Mouse (Mus musculus): ENCODE results near the gene Cd300lb.

Gene Cd300lb

GRCm38 (mm10) chr11:114880589-114880988 lies 53.6 kb downstream of the Cd300lb start:
- DNase-seq: no peak

DNA sequence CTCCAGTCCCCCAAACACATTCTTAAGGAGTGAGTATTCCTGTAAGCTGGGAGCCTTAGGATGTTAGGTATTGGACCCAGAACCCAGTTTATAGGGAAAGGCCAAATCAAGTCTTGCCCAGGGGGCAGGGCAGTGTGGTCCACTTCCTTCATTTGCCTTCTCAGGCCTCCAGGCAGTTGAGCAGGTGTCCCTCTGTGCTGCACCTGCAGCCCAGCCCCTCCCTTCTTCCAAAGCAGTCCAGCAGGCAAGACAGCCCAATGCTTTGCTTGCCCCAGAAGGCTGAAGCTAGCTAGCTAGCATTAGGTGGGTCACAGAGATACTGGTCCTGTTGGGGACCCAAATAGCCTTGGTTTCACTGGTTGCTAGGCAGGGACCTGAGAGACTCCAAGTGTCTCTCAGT lies 54.0 kb downstream of the Cd300lb start:
- no peak for DNase-seq

DNA sequence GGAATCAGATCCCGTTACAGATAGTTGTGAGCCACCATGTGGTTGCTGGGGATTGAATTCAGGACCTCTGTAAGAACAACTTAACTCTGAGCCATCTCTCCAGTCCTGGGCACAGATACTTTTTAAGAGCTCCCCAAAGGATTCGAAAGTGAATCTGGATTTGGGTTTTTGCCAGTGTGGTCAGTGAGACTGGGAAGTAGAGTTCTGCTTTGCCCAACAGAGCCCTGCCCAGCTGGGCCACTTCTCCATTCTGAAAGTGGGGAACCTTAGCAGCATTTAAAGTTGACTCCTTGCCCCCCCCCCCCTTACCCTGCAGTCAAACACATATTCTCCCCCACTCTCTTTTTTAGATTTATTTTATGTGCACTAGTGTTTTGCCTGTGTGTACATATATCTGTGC lies 54.5 kb downstream of the Cd300lb start:
- no peak for DNase-seq

- no peak for DNase-seq
Observed at GRCm38 (mm10) chr11:114877145-114877544, 57.0 kb downstream of the Cd300lb start.

DNA sequence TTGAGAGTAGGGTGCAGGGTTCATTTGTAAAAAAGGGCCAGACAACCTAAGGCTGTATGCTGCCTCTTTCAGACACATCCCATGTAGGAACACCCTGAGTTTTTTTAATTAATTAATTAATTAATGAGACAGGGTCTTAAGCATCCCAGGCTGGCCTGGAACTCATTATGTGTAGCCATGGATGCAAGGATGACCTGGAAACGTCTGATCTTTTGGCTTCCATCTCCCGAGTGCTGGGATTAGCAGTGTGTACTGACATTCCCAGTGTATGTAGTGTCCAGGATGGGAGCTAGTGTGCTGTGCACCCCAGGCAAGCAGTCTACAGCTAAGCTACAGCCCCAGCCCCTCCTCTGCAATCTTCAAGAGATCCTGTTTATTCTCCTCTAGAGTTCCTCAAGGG lies 57.6 kb downstream of the Cd300lb start:
- no peak for DNase-seq

- no peak for DNase-seq
Observed at GRCm38 (mm10) chr11:114876176-114876575, 58.0 kb downstream of the Cd300lb start.

DNA sequence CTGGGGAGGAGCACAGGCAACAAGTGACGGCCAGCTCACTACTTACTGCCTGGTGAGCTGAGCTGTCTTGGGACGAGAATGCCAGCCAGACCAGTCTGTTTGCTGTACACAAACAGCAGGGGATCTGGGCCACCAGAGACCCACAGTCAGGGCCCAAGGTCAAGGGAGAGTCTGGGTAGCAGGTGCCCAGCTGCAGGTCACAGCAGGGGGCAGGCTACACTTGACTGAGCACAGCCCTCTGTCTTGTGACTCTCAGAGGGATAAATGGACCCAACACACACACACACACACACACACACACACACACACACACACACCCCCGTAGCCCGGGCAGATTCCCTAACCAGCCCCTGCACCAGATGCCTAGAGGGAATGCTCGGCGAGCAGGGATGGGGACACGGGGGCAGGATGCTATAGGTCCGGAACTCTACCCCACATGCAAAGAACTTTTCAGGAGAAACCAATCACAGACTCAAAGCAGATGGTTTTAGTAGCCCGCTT lies 58.8 kb downstream of the Cd300lb start:
- DNase-seq: no peak

DNA sequence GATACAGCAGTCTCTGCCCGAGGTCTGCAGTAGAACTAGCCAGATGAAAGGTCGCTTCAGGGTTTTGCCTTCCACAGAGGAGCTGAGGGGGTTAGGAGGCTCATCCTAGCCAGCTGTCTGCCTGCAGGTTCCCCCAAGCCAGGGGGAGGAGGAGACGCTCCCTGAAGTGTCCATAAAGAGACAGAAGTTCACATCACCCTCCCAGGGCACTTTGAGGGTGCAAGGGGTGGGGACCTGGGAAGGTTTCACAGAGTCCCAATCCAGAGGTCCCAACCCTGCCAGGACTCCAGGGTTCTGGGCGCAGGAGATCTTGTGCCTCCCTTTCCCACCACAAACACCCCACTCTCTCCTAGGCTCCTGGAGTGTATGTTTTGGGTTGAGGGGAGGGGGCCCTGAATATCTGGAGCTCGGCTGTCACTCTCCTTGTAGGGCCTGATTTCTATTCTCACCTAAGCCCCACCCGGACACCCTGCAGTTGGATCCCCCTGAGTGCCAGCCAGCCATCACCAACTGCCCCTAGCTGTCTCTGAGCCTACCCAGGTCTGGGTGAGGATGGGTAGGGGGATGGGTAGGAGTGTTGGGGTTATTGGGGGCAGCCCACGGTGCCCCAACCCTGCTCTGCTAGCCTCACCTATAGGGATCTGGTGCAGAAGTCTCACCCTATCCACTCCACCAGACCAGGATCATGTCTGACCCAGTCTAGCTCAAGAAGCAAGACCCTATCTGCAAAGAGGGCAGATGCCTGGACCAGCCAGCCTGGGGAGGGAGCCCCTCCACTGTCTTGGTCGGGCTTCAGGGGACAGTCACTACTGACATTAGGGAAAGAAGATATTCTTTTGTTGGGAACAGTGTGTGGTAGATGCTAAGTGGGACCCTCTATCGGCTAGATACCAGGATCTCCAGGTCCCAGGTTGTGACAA lies 59.7 kb downstream of the Cd300lb start:
- no peak for DNase-seq

- DNase-seq: peak; percentile 60 to 71
Observed at GRCm38 (mm10) chr11:114873022-114873817, 61.0 kb downstream of the Cd300lb start.
